Mouse (Mus musculus) gastrocnemius, postnatal 36 days (tissue): ENCODE results near the gene Slco4a1. TPM values are rescaled to one million over a fixed set of nuclear protein-coding genes. Genes with fewer than 3 reads are reported as not detected.

Source experiments
- DNase-seq, 2 experiments: peaks; one replicate each; pipeline ENCODE4 v3.0.0; 2022
- intact Hi-C: fragments of 180-260 bp; cut with DNase I; formaldehyde crosslinking; loops from one replicate; pipeline ENCODE4 v1.15.1; 2025
- long read RNA-seq, 2 experiments: library from polyadenylated mRNA; stranded (forward); transcript quantifications; one replicate each; pipeline ENCODE4 v2.0.0; 2021
- total RNA-seq, 2 experiments: library from RNA; stranded (reverse); gene quantifications; 2 replicates each; pipeline ENCODE4 v1.2.3; 2021

The Slco4a1 gene
- under 1 TPM in 1 of 2 experiments, not detected in 1; 0.08 TPM for total RNA-seq
- long read RNA-seq, experiment 1, result 0 reads
- long read RNA-seq, experiment 2, result 0 reads

DNA sequence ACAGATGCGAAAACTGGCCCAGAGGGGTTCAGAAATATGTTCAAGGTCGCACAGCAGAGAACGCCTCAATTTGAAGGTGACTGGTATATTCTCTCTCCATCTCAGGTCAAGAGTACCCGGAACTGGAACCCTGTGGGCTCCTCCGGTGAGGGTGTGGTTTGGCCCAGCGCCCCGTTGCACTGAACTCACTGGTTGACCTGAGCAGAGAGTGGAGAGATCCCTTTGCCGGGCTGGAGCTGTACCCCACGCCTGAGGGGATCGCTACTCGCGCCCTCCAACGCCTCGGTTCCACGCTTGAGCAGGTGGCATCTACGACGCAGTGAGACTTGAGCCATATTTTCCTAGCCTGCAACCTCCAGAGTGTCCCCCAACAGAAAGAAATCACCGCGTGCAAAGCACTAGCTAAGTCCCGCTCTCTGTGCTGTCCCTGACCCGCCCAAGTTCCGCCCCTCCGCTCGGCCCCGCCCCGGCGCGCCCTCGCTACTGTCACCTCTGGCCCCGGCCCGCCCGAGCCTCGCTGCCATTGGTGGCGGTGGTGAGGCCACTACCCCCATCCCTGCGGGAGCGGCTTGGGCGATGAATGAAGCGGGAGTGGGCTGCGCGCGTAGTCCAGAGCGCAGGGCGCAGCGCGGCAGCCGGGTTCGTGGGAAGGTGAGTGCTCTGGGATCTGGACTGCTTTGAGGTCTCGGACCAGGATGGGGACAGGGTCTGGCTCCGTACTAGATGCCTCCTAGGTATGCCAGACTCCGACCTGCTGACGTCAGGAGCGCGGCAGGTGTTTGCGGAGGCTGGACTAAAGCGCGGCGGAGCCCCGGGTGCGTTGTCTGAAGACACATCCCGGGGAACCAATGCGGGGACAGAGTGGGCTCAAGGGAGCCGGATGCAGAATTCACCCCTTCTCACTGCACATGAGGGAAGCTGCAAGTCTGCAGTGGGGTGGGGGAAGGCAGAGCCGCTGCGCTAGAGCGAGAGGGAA lies at the start of gene Slco4a1:
Slco4a1 (plus strand) TSS at position 523 of the 976 bp plus-strand sequence.
- intact Hi-C loops, result no loop called here

DNA sequence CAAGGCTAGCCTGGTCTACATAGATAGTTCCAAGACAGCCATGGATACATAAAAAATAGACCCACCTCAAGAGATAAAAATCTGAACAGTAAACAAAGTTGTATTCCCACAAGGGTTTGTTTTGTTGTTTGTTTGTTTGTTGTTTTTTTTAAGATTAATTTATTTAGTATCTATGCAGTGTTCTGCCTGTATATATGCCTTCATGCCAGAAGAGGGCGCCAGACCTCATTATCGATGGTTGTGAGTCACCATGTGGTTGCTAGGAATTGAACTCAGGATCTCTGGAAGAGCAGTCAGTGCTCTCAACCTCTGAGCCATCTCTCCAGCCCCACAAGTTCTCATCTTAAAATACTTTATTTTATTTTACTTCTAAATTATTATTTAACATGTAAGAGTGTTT lies 47.6 kb upstream of the Slco4a1 start:
- intact Hi-C loops, result no loop called here
- no peak for DNase-seq

More for the DNA sequence above, at the start of gene Slco4a1:
- DNase-seq, result peak; percentile 35 to 71

DNA sequence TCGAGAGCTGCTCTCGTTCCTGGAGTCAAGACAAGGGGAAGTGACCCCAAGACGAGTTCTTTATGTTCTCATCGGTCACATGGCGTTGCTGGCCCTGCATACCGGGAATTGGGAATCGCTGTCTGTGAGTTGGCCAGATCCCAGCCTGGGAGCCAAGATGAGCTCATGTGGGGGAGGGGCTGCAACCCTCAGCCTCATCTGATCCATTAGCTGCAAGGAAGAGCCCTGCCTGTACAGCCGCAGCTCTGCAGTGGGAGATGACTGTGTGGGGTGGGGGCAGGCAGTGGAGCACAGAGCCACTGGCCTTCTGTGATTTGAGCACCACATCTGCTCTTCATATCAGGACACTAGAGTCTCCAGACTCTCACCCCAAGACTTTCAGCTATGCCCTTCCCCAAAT lies 45.6 kb upstream of the Slco4a1 start:
- intact Hi-C loops, result no loop called here
- no peak for DNase-seq

DNA sequence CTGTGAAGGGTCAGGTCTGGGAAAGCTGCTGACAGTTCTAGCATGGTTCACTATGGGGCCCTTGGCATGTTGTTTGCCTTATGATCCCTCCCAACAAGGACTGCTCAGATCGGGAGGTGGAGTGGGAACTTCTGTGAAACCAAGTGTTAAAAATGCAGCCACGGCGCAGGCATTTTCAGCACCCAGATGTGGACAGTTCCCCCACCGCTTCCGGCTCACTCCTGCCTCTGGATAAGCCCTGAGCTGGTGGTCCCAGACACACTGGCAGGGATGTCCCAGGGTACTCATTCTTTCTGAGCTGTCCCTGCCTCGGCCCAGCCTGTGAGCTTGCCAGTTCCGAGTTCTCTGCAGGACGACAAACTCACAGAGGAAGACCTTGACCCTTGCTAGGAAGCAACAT lies 45.0 kb upstream of the Slco4a1 start:
- no peak for DNase-seq
- intact Hi-C loops, result no loop called here

GRCm38 (mm10) chr2:180415627-180416026 lies 40.4 kb upstream of the Slco4a1 start:
- DNase-seq, result no peak
- intact Hi-C loops, result no loop called here

DNA sequence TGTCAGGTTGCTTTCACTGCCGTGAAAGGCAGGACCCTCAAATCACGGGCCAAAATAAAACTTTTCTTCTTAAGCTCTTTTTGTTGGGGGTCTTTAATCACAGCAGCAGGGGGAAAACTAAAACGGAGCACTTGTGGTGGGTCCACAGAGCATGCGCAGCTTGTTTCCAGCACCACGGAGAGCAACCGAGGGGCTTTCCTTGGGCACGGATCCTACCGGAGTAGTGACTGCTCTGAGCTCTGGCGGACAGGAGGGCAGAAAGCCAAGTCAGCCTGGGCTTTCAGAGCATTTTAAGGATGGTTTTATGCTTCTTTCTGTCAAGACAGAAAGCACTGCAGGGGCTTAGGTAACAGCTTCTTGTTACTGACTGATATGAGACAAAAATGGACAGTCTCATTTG lies 38.3 kb upstream of the Slco4a1 start:
- intact Hi-C loops, result no loop called here
- no peak for DNase-seq

DNA sequence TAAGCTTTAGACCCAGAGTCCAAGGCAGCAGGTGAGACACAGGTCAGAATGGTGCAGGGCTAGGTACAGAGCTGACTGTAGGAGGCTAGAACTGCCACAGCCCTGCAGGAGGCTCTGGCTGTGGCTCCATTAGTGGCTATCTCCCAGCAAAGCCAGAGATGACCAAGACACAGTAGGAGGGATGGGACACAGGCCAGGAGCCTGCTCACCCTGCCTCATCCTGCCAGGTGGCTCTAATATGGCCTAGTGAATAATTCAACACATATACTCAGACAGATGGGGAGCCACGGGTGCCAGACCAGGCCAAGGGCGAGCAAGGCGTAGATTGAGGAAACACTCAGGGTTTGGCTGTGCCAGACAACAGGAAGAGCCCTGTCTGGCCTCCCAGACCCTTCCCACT lies 35.4 kb upstream of the Slco4a1 start:
- DNase-seq, result no peak
- intact Hi-C loops, result no loop called here

- intact Hi-C loops, result no loop called here
- no peak for DNase-seq
Observed at GRCm38 (mm10) chr2:180425115-180425514, 30.9 kb upstream of the Slco4a1 start.

DNA sequence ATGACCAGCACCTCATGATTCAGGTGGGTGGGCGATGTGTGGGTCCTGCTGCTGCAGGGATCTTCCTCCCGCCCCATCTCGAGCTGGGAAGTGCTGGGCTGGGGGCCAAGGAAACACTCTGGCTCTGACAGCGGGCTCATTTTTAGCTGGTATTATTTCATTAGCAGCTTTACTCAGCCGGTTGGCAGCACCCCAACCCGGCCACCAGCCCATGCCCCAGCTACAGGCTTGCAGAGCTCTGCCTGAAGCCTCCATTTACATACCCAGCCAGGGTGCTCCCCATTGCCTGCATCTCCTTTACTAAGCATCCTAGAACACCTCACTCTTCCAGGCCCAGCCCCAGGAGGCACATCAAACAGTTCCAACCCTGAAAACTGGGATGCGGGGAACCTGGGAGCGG lies 29.0 kb upstream of the Slco4a1 start:
- DNase-seq, result no peak
- intact Hi-C loops, result no loop called here

DNA sequence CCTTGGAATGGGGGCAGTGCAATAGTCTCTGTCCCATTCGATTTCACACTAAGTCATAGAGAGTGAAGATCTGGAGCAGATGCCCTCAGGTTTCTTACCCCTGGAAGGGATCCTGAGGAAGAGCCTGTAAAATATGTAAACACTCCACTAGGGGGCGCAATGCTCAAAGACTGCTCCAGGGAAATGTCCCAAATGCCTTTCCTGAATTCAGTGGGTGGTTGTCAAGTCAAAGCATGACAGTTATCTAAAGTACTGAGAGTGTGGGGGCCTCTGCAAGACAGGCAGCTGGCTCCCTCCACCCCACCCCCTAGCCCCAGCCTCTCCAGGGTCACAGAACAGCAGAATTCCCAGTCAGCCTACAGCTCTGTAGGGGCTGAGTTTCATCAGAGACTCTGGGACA lies 27.7 kb upstream of the Slco4a1 start:
- DNase-seq, result no peak
- intact Hi-C loops, result no loop called here

DNA sequence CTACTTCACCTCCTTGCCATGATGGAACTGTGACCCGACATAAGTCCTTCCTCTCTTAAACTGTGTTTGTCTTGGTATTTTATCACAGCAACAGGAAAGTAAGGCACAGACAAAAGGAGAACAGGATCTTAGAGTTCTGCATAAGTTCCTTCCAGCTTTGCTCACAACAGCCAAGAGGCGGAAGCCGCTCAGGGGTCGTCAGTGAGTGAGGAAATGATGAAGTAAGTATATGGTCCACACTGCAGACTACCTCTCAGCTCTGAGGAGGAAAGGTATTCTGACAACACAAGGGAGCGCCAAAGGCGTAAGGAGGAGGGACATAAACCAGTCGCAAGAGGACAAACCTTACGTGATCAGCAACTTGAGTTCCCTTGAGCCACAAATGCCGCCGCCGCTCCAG lies 25.4 kb upstream of the Slco4a1 start:
- intact Hi-C loops, result loop anchor here (5.0 kb wide), 1 partner anchor 153 kb away; no protein-coding TSS in a partner anchor

GRCm38 (mm10) chr2:180432042-180432668 lies 23.9 kb upstream of the Slco4a1 start:
- DNase-seq, result peak; percentile 55 to 68
- intact Hi-C loops, result loop anchor here (2.0 to 5.0 kb wide), 2 partner anchors 81 to 155 kb away; no protein-coding TSS in a partner anchor

More for the DNA sequence above, 25.4 kb upstream of the Slco4a1 start:
- no peak for DNase-seq

GRCm38 (mm10) chr2:180432751-180433150 lies 23.3 kb upstream of the Slco4a1 start:
- intact Hi-C loops, result loop anchor here (2.0 to 5.0 kb wide), 2 partner anchors 82 to 155 kb away; no protein-coding TSS in a partner anchor

DNA sequence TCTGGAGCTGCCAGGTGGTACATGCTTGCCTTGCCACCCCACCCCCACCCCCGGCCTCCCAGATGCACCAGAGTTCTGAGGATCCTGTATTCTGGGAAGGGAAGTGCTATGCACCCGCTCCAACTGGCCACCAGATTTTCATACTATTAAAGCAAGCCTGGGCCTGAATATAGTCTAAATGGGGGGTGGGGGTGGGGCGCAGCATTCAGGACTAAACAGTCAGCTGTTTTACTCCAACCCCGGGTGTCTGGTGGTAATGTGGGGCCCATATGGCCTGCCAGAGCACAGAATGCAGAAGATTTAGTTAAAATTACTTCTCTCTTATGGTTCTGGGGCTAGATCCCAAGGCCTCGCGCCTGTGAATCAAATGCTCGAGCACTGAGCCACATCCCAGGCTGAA lies 22.7 kb upstream of the Slco4a1 start:
- intact Hi-C loops, result loop anchor here (2.0 to 5.0 kb wide), 2 partner anchors 83 to 156 kb away; no protein-coding TSS in a partner anchor
- no peak for DNase-seq

More at GRCm38 (mm10) chr2:180432751-180433150, 23.3 kb upstream of the Slco4a1 start:
- DNase-seq, result no peak

GRCm38 (mm10) chr2:180435341-180435926 lies 20.6 kb upstream of the Slco4a1 start:
- intact Hi-C loops, result no loop called here

DNA sequence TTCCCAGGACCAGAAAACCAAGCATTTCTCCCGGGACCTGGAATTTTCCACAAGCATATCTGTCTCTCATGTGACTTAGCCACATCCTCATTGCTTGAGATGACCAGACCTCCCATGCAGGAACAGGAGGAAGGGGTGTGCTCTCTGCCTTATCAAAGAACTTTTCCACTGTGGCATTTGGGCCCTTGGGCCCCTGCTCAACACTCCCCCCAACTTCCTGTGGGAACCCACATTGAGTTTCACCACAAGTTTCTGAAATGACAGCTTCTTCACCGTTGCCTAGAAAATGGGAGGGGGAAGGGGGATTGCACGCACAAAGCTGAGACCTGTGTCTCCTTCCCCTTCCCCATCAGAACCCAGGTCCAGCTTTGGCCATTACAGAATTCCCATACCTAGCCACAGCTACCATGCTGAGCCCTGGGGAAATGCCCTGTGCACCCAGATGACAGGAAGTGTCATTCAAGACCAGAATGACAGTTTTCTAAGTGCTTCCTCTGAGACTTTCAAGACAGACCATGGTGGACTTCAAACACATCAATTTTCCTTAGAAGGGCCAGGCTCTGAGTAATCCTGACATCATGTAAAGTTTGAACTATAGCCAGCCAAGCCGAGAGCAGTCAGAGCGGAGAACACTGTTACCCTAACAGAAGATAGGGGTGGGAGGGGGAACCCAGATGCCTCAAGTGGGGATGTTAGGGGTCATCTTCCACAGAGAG lies 18.7 kb upstream of the Slco4a1 start:
- intact Hi-C loops, result no loop called here
- no peak for DNase-seq

More at GRCm38 (mm10) chr2:180435341-180435926, 20.6 kb upstream of the Slco4a1 start:
- no peak for DNase-seq

DNA sequence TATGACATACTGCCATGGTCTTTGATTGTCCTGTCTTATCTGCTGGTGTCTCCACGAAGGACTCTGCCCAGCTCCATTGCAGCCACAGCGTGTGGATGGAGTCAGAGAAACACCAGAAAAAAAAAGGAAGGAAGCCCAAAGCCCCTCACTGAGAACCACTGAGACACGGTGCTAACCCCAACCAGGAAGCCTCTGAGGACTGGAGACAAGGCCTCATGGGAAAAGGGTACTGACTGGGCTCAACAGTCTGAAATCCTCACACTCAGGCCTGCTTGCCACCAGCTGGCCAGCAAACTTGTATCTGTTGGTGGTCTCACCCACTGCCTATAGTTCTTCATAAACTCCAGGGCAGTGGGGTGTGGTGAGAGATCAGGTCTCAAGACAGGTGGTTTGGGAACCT lies 16.3 kb upstream of the Slco4a1 start:
- no peak for DNase-seq
- intact Hi-C loops, result no loop called here

DNA sequence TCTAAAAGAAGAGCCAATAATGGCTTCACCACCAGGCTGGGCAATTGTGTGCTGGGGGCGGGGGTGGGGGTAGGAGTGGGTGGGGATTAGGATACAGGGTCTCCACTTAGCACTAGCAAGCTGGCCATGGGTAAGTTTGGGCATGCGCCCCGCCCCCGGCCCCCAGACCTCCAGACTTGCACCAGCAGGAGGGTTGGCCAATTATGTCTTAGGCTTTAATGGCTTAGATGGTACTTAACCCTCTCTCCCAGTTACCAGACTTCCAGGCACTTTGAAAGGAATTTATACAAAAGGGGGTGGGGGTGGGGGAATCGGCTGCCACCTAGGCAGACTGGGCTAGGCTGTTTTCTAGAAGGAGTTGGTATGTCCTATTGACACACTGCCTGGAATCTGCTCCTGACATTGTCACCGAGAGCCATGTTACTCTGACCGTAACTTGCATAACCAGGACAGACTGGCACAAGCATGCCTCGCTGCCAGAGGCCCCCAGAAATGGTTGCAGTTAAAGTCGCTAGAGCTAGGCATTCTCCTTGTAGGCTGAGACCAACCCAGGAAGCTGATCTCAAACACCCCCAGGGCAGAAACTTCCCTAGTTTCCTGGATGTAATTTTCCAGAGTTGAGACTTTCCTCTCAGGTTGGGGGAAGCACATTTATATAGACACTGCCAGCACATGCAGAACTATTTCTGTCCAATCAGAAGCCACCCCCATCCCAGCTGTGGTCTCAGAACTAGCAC lies 15.3 kb upstream of the Slco4a1 start:
- no peak for DNase-seq
- intact Hi-C loops, result no loop called here

- no peak for DNase-seq
- intact Hi-C loops, result no loop called here
Observed at GRCm38 (mm10) chr2:180442061-180442460, 14.0 kb upstream of the Slco4a1 start.
